Mouse (Mus musculus) ovary, postnatal 14 days (tissue): ENCODE measurements around the gene Gdf9.

Experiments used
- DNase-seq: peaks from one replicate; pipeline ENCODE4 v3.0.0; 2022; ENCODE audit warnings: low spot score

Gdf9 gene

GRCm38 (mm10) chr11:53446183-53446582 is 15.4 kb downstream of the Gdf9 start:
- DNase-seq: no peak

- DNase-seq: no peak
Measured at GRCm38 (mm10) chr11:53447996-53448395, 17.2 kb downstream of the Gdf9 start.

DNA sequence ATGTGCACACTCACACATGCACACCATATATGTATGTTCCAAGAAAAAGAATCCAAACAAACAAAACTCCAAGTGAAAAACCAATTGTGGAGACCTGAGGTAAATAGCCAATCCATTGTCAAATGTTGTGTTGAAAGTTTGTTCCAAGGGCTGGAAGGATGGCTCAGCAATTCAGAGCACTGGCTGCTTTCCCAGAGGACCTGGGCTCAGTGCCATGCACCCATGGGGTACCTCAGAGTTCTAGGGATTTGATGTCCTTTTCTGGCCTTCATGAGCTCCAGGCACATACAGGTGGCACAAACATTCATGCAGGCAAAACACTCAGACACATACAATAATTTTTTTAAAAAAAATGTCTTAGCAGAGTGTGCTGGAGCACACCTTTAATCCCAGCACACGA is 17.7 kb downstream of the Gdf9 start:
- no peak for DNase-seq

DNA sequence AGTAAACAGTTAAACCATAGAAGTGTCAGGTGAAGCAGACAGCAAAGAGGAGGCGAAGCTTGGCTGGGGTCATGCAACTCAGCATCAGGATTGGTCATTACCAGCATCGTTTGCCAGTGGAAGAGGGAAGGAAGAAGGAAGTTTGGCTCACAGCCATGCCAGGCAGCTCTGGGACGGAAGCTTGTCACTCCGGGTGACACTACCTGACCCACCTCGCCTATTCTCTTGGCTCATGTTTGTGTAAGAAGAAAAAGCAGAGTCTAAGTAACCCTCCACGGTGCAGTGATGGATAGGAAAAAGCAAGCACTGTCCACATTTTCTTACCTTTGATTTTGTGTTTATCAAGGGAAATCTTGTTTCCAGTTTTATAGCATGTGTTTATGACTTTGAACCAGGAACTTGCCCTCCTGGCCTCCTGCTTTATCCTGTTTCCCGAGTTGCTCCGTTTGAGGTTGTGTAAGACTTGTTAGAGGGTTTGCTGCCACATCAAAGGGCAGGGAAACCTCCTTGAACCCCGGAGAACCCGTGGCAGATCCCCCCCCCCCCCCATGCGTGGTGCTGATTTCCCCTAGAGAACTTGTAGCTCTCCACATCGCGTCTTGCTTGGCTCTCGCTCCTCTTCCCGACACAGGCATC is 19.4 kb downstream of the Gdf9 start:
- no peak for DNase-seq

DNA sequence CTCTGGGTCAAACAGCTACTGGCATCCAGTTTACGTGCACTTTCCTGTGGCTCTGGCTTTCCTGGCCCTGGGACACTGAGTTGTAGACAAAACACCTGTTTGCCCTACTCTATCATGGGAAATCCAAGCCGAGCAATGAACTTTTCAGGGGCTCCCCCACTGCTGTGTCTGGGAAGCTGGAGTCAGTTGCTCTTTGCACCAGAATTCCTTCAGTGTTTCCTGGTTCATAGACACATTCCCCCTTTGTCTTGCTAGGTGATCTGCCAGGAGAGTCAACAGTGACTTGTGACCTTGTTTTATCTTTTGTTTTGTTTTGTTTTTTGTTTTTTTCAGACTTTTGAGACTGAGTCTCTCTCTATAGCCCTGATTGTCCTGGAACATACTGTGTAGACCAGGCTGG is 20.5 kb downstream of the Gdf9 start:
- no peak for DNase-seq

GRCm38 (mm10) chr11:53452396-53452795 is 21.6 kb downstream of the Gdf9 start:
- no peak for DNase-seq

DNA sequence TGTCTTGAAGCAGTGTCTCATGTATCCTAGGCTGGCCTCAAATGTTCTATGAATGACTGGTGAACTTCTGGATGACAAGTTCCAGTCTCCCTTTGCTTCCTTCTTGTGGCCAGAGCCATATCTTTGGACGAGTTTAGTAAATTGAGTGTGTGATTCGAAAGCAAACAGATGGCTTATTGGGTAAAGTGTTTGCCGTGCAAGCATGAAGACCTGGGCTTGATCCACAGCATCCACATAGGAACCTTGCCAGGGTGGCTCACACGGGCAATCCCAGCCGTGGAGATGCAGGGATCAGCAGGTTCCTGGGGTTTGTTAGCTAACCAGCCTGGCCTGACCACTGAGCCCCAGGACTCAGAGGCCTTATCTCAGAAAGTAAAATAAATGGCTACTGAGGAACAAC is 22.2 kb downstream of the Gdf9 start:
- no peak for DNase-seq

DNA sequence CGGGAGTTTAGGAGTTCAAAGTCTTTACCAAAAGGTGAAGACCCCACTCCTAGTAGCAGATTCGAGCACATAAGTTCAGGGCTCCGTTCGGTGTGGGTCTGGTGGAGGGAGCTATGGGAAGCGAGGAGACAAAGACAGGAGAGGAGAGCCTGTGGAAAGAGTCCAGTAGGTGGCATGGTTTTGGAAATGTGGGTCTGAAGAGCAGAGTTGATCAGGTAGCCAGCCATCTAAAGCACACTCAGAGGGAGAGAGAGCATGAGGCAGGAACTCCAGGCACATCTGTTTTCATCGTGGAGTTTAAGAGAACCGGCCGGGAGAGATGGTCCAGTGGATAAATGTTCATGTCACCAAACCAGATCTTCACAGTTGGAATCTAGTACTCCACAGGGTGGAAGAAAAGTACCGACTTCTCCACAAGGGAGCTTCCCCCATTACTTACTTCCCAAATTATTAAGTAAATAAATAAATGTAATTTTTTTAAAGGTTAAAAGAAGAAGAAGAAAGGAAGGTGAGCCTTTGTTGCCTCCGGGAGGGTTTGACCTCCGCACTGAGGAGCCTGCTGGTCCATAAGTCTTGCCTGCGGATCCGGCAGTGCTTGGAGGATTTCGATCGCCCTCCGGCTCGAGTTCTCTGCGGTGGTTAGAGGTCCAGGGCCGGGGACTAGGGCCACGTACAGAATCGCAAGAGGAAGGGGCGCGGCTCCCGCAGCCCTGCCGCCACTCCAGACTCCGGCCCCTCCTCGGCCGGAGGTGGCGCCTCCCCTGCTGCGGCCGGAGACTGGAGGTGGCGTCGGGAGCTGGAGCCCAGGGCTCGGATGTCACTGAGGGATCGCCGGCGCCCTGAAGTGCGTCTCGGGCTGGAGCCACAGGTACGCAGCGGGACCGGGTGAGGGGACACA is 25.9 kb downstream of the Gdf9 start, which contains the start of the genes Gm10447 and Shroom1:
Gene Gm10447 (minus strand): TSS at position 637 of the 898 bp plus-strand sequence.
Gene Shroom1 (plus strand): TSS at position 732 of the 898 bp plus-strand sequence.
- peak; percentile 46 for DNase-seq

DNA sequence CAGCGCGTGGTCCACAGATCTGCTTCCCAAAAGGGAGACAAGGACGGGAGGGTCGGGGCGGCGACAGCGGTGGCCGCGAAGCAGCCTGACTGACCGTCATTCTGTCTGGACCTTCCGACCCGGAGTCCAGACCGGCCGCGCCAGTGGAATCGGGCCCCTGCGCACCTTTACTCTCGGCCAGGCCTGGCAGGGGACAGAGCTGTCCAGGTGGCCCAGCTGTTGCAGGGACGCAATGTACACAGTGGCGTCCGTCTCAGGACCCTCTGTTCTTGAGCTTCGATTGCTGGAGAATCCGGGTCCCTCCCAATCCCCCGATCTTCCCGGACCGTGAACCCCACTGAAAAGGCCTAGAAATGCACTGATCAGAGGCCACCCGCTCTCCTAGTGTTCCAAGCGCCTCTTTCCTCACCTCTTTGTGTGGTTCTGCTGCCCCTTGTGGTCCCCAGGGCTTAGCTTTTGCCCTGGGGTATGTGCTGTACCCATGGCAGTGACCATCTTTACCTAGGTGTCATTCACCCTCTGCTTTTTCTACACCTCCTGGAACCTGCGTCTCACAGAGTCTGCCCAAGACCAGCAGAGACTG is 26.6 kb downstream of the Gdf9 start:
- no peak for DNase-seq

DNA sequence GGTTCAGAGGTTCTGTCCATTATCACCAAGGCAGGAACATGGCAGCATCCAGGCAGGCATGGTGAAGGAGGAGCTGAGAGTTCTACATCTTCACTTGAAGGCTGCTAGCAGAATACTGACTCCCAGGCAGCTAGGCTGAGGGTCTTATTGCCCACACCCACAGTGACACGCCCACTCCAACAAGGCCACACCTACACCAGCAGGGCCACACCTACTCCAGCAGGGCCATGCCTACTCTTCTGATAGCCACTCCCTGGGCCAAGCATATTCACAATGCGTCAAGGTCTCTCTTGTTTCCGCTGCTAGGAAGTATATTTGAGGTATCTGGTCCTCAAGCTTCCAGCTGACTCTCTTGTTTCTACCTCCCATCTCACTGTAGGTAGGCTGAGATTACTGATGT is 28.2 kb downstream of the Gdf9 start:
- no peak for DNase-seq

- DNase-seq: no peak
Measured at GRCm38 (mm10) chr11:53460192-53460591, 29.4 kb downstream of the Gdf9 start.

DNA sequence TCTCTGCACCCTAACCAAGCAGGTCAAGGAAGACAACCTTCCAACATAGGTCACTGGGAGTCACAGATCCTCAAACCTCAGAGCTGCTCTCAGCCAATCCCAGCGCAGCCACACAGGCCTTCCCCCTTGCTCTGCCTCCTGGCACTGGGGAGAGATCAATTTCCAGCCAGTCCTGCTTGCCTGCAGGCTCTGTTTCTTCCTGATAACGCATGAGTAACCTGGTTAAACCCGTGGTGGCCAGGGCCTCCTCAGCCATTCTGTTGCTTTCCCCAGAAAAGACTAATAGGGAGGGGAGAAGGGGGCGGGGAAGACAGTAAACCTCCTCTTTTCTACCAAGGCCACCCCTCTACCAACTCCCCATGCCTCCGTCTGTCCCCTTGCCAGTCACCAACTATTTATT is 30.9 kb downstream of the Gdf9 start:
- DNase-seq: no peak

DNA sequence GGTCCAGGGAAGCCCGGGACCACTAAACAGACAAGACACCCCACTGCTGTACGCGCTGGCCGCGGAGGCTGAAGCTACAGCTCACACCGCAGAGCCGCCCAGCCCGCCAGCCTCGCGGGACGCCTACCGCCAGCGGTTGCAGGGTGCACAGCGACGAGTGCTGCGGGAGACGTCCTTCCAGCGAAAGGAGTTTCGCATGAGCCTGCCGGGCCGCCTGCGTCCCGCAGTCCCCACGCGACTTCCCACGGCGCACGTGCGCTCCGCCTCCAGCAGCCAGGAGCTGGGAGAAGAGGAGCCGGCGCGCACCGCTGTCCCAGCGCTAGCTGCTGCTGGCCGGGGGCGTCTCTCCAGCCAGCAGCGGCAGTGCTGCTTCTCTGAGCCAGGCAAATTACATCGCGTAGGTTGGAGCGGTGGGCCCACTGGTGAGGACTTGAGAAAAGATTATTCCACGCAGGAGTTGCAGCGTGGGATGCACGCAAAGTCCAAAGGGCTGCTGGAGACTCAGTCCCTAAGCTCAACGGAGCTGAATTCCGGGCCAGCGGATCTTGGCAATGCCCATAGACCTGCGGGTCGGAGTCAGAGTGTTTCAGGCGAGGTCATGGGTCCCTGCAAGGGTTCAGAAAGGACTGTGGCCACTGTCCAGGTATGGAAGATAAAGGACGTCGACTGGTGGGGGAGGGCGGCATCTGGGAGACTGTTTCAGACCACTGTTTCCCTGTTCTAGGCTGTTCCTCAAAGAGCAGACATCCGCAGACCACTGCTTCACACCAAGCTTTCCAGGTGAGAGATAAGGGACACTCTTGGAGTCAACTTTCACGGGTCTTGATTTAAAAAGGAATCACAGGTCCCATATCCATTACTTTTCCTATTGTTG is 33.0 kb downstream of the Gdf9 start:
- DNase-seq: no peak

DNA sequence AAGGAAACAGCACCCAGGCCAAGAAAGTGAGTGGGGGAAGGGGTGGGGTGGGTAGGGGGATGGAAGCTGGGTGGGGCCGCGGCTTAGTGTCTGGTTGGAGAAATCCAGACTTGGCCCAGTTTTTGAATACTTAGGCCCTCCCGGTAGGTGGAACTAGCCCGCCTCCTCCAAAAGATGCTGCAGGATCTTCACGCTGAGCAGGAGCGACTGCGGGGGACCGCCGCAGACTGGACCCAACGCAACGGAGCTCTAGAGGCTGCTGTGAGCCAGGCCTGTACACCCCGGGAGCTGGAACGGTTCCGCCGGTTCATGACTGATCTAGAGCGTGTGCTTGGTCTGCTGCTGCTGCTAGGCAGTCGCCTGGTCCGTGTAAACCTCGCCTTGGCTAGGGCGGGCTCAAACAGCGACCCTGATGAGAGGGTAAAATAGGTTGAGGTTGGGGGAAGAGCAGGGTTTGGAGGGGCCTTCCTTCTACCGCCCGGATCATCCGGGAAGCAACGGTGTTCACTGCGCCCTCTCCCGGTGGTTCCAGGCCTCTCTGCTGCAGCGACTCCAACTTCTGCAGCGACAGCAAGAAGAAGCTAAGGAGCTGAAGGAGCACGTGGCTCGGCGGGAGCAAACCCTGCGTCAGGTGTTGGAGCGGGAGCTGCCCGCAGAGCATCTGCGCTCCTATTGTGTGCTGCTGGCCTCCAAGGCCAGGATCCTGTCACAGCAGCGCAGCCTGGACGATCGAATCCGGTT is 35.6 kb downstream of the Gdf9 start:
- DNase-seq: peak; percentile 70

DNA sequence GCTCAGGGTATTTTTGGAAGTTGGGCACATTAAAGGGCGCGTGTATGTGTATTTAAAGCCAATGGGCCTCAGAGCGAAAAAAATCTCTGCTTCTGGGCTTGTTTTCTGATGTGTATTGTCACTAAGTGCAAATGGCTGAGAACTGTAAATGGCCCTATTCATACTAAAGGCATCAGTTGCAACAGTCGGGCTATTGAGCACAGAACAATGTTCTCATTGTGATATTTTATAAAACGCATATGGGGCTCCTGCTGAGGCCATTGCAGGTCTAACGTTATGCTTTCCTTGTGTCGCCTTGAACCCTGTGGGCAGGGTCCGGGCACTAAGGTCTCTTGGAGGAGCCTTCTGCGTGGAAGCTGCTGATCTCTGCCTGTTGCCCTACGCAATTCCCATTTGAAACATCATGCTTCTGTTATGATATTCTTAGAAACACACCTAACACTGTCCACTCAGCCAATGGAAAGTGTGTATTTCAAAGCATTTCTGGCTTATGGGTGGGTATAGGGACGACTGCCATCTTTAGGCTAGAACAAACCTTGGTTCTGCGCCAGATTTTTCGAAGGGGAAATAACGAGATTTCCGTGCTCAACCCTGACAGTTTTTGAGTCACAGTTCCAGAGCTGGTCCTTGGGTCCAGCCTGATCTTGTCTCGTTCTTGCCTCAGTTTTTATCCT is 38.6 kb downstream of the Gdf9 start:
- DNase-seq: peak; percentile 39

- peak; percentile 88 for DNase-seq
Measured at GRCm38 (mm10) chr11:53469968-53470695, 39.3 kb downstream of the Gdf9 start, which contains the start of gene Gm9837. TSS of gene Gm9837 (minus strand) at chr11:53470479.

DNA sequence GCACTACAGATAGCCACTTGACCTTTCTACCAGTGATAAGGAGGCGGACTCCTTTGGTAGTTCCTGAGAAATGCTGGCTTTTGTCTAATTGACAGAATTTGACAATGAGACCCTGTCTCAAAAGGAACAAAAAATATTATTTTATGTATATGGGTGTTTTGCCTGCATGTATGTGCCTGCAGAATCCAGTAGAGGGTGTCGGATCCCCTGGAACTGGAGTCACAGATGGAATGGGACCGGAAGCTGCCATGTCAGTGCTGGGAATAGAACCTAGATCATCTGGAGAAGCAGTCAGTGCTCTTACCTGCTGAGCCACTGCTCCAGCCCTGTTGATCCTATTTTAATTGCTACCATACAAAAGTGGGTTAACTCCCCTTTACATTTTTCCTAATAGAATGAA is 41.9 kb downstream of the Gdf9 start:
- no peak for DNase-seq

- no peak for DNase-seq
Measured at GRCm38 (mm10) chr11:53475620-53476019, 44.8 kb downstream of the Gdf9 start.

GRCm38 (mm10) chr11:53477833-53478232 is 47.0 kb downstream of the Gdf9 start:
- DNase-seq: no peak
